Mouse (Mus musculus): Measurements from ENCODE around the gene Rab30. TPM values are rescaled to one million over a fixed set of nuclear protein-coding genes. Genes with fewer than 3 reads are reported as not detected.

Gene Rab30
- polyA plus RNA-seq, 1 experiment from 2014 or later: 19.4 TPM

DNA sequence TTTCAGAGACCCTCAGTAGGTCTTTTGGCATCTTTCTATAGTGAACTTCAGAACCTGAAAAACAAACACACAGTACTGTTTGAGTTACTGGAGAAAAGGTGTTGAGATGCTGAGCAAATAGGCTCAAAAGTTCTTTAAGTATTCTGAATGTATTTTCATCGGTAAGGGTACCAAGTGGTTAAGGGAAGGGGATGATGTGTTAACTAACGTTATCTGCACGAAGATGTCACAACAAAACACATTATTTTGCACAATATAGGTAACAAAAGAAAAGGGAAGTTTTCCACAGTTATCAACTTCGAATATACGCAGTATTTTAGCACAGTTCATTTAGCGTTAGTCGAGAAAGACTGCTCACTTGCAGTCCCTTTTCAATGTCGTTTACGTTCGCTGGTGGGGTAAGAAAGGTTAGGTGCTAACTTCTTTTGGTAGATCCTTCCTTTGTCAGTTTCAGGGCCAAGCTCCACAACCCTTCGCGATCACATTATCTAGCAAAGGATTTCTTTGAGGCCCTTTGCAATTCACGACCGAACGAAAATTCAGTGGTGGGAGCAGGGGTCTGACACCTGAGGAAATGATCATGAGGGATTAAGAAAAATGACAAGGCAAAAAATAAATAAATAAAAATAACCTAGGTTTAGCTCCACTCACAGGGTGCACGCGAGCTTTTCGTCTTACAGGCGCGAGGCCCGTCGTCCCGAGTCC is 840 bp upstream of the Rab30 start:
- WGBS: 4% methylated on average over 23 of the region's 23 CpGs
- ATAC-seq (ENCODE audit: low FRiP score) (no peak), DNase-seq (ENCODE audit: low spot score, missing footprints) (peak; percentile 90)
- H3K4me3 ChIP-seq (ENCODE audit: low read depth, low read length): peak overlapping the region; percentile 75
- no peaks in the 10 kb centered on the region for H3K9me3 ChIP-seq (ENCODE audit: control insufficient read depth, low read length)
- H3K9ac ChIP-seq (ENCODE audit: low read length): peak overlapping the region; percentile 96
- H3K4me1 ChIP-seq (ENCODE audit: control insufficient read depth, insufficient read depth, low read length): peaks cover 23% of the 10 kb centered on the region
- no peaks in the 10 kb centered on the region for H3K27me3 ChIP-seq (ENCODE audit: control insufficient read depth, insufficient read depth, low read length)
- H3K27ac ChIP-seq (ENCODE audit: low read depth, low read length): peak overlapping the region; percentile 83
- H3K36me3 ChIP-seq (ENCODE audit: control insufficient read depth, insufficient read depth, low read length): peaks cover 4% of the 10 kb centered on the region; the same call in 1 of the 2 replicates
- H3K4me2 ChIP-seq: peak overlapping the region; percentile 79

DNA sequence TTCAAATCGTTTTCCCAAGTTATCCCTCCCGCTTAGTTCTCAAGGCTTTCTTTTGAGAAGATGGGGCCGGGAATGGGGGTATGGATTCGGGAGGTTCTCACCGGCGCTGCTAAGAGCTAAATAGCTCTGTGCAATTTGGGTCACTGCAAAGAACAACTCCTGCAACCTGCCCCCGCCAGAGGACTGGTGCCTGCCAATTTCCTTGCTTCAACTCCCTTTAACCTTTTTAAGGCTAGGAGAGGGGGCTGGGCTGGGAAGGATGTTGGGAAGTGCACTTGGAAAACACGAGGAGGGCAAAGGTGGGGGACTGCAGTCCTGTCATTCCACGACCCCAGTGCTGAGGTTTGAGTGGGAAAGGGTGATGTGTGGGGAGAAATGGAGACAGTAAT is 452 bp downstream of the Rab30 start:
- ATAC-seq (ENCODE audit: low FRiP score) (peak; percentile 52), DNase-seq (ENCODE audit: low spot score, missing footprints) (no peak)
- Histone ChIP-seq H3K4me3 (ENCODE audit: low read depth, low read length) (peak overlapping the region; percentile 75), H3K4me1 (ENCODE audit: control insufficient read depth, insufficient read depth, low read length) (peaks cover 23% of the 10 kb centered on the region), H3K9ac (ENCODE audit: low read length) (peak overlapping the region; percentile 96), H3K4me2 (peak overlapping the region; percentile 77), H3K9me3 (ENCODE audit: control insufficient read depth, low read length) (no peaks in the 10 kb centered on the region), H3K27ac (ENCODE audit: low read depth, low read length) (no peak overlapping the region; the same call in 1 of the 2 replicates), H3K36me3 (ENCODE audit: control insufficient read depth, insufficient read depth, low read length) (0 out of 2 replicates have a peak, but pooled peaks cover under 1% of the 10 kb centered on the region), H3K27me3 (ENCODE audit: control insufficient read depth, insufficient read depth, low read length) (no peaks in the 10 kb centered on the region)
- WGBS: under 1% methylated on average over 9 of the region's 9 CpGs

DNA sequence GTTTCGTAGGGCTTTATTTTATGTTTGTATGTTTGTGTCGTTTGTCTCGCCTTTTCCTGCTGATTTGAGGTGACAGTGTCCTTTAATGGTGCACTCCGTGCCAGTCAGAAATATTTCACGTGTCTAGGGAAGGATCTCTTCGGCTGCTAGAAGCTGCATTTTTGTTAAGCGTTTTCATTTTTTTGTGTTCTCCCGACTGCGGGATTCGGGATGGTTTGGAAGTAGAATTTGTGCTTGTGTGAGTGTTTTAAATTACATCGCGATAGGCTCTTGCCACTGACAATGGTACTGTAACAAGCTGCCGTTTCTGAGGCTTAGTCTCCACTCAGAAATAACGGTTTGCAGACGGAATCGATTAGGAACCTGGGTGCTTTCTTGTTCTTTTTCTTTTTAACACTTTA is 938 bp downstream of the Rab30 start:
- Histone ChIP-seq H3K4me1 (ENCODE audit: control insufficient read depth, insufficient read depth, low read length) (peaks cover 23% of the 10 kb centered on the region), H3K4me2 (peak overlapping the region; percentile 77), H3K9me3 (ENCODE audit: control insufficient read depth, low read length) (no peaks in the 10 kb centered on the region), H3K27me3 (ENCODE audit: control insufficient read depth, insufficient read depth, low read length) (no peaks in the 10 kb centered on the region), H3K9ac (ENCODE audit: low read length) (peak overlapping the region; percentile 96), H3K36me3 (ENCODE audit: control insufficient read depth, insufficient read depth, low read length) (no peaks in the 10 kb centered on the region), H3K4me3 (ENCODE audit: low read depth, low read length) (peak overlapping the region; percentile 75), H3K27ac (ENCODE audit: low read depth, low read length) (no peak overlapping the region)
- DNase-seq (ENCODE audit: low spot score, missing footprints): no peak
- ATAC-seq (ENCODE audit: low FRiP score): no peak
- whole genome bisulfite sequencing: 1% methylated on average over 16 of the region's 16 CpGs

DNA sequence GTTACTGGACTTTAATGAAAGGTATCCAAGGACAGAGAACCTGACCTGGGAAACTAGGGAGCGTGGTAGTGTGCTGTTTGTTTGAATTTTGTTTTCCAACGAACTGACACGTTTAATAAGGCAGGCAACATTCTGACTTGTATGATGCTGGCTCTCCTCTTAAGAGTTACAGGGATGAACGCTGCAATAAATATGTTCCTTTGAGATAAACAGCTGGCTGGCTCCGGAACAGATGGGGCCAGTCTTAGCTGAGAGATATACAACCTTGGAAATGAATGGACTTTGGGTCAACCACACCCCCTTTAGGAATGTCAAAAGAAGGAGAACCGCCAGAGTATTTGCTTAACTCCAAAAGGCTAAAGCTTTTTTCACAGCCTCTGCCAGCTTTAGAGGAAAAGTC is 1.4 kb downstream of the Rab30 start:
- Histone ChIP-seq H3K27me3 (ENCODE audit: control insufficient read depth, insufficient read depth, low read length) (no peaks in the 10 kb centered on the region), H3K4me3 (ENCODE audit: low read depth, low read length) (peak overlapping the region; percentile 75), H3K9me3 (ENCODE audit: control insufficient read depth, low read length) (no peaks in the 10 kb centered on the region), H3K27ac (ENCODE audit: low read depth, low read length) (no peak overlapping the region), H3K4me2 (peak overlapping the region; percentile 77), H3K9ac (ENCODE audit: low read length) (peak overlapping the region; percentile 96), H3K4me1 (ENCODE audit: control insufficient read depth, insufficient read depth, low read length) (peaks cover 23% of the 10 kb centered on the region), H3K36me3 (ENCODE audit: control insufficient read depth, insufficient read depth, low read length) (no peaks in the 10 kb centered on the region)
- 2% methylated on average over 6 of the region's 6 CpGs for WGBS
- DNase-seq (ENCODE audit: low spot score, missing footprints) (no peak), ATAC-seq (ENCODE audit: low FRiP score) (no peak)

DNA sequence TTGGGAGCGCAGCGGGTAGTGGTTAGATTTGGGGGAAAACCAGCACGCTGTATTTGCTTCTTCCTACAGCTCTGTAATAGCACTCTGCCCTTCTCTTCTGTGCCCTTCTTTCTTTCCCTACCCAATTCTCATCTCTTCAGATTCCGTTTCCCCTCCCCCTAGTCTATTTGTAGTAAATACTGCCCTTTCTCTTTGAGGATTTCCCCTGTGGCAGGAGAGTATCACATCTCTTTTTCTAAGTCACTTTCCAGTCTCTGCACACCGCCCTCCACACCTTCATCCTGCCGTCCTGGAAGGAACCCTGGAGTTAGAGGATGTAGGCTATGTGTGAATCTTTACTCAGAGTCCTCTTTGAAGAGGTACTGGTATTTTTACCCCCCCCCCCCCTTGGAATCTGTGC is 1.9 kb downstream of the Rab30 start:
- Histone ChIP-seq H3K4me3 (ENCODE audit: low read depth, low read length) (peak overlapping the region; percentile 75), H3K36me3 (ENCODE audit: control insufficient read depth, insufficient read depth, low read length) (no peaks in the 10 kb centered on the region), H3K9me3 (ENCODE audit: control insufficient read depth, low read length) (no peaks in the 10 kb centered on the region), H3K27ac (ENCODE audit: low read depth, low read length) (no peak overlapping the region), H3K4me1 (ENCODE audit: control insufficient read depth, insufficient read depth, low read length) (peaks cover 23% of the 10 kb centered on the region), H3K9ac (ENCODE audit: low read length) (peak overlapping the region; percentile 44; the same call in 1 of the 2 replicates), H3K27me3 (ENCODE audit: control insufficient read depth, insufficient read depth, low read length) (no peaks in the 10 kb centered on the region), H3K4me2 (peak overlapping the region; percentile 77)
- DNase-seq (ENCODE audit: low spot score, missing footprints) (no peak), ATAC-seq (ENCODE audit: low FRiP score) (no peak)
- WGBS: 3% methylated on average over 6 of the region's 6 CpGs

DNA sequence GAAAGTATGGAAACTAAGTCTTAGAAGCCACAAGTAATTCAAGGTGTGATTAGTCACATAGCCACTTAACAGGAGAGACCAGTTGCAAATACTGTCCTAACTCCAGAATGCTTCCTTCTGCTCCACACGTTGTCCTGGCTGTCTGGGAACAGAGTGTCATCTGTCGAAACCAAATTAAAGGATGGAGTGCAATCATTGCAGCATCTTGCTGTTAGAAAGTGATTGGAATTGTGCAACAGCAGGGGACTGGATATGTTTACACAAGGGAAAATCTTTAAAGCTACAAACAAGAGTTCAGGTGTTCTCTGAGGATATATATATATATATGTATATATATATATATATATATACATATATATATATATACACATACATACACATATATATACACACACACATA is 9.0 kb downstream of the Rab30 start:
- Histone ChIP-seq H3K4me1 (ENCODE audit: control insufficient read depth, insufficient read depth, low read length) (no peaks in the 10 kb centered on the region), H3K27me3 (ENCODE audit: control insufficient read depth, insufficient read depth, low read length) (no peaks in the 10 kb centered on the region), H3K27ac (ENCODE audit: low read depth, low read length) (no peak overlapping the region), H3K36me3 (ENCODE audit: control insufficient read depth, insufficient read depth, low read length) (no peaks in the 10 kb centered on the region), H3K9ac (ENCODE audit: low read length) (no peak overlapping the region), H3K9me3 (ENCODE audit: control insufficient read depth, low read length) (no peaks in the 10 kb centered on the region), H3K4me2 (no peak overlapping the region), H3K4me3 (ENCODE audit: low read depth, low read length) (no peak overlapping the region)
- DNase-seq (ENCODE audit: low spot score, missing footprints) (peak; percentile 54), ATAC-seq (ENCODE audit: low FRiP score) (no peak)
- 71% methylated on average over 2 of the region's 2 CpGs for WGBS

DNA sequence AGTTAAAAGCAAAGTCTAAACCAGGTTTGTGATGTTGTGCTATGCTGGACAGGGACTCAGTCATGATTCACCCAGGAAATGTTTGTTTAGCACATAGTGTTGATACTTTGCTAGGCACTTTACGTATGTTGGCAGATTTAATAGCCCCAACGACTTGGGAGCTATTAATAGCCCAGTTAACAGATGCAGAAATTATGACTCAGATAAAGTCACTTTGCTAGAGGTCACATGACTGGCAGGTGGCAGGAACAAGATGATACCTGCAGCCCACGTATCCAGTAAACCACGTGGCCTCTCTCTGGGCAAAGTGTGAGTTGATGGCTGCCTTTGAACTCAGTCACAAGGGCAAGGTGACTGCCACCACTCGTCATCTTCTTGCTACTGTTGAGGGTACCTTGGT is 16.7 kb downstream of the Rab30 start:
- Histone ChIP-seq H3K4me1 (ENCODE audit: control insufficient read depth, insufficient read depth, low read length) (no peaks in the 10 kb centered on the region), H3K27ac (ENCODE audit: low read depth, low read length) (no peak overlapping the region), H3K9me3 (ENCODE audit: control insufficient read depth, low read length) (no peaks in the 10 kb centered on the region), H3K4me3 (ENCODE audit: low read depth, low read length) (no peak overlapping the region), H3K27me3 (ENCODE audit: control insufficient read depth, insufficient read depth, low read length) (no peaks in the 10 kb centered on the region), H3K36me3 (ENCODE audit: control insufficient read depth, insufficient read depth, low read length) (no peaks in the 10 kb centered on the region), H3K9ac (ENCODE audit: low read length) (no peak overlapping the region), H3K4me2 (no peak overlapping the region)
- ATAC-seq (ENCODE audit: low FRiP score): no peak
- no peak for DNase-seq (ENCODE audit: low spot score, missing footprints)
- 85% methylated on average over 5 of the region's 5 CpGs for WGBS

DNA sequence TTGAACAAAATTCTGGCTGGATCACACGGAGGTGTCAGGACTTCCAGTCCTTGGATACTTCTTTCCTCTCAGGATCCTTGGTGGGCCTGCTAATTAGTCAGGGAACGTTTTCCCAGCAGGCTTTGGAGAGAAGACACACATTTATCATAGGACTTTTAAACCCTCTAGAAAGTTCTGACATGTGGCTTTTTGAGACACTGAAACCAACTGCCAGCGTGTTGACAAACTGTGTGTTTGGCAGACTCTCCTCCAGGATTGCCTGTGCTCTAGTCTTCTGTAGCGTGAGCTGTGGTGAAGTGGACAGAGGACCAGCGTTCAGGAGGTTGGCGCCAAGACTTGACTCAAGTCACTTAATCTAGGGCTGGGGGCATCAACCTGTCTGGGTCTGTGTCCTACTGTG is 19.2 kb downstream of the Rab30 start:
- Histone ChIP-seq H3K4me2 (no peak overlapping the region), H3K36me3 (ENCODE audit: control insufficient read depth, insufficient read depth, low read length) (no peaks in the 10 kb centered on the region), H3K9ac (ENCODE audit: low read length) (no peak overlapping the region), H3K4me1 (ENCODE audit: control insufficient read depth, insufficient read depth, low read length) (no peaks in the 10 kb centered on the region), H3K4me3 (ENCODE audit: low read depth, low read length) (no peak overlapping the region), H3K9me3 (ENCODE audit: control insufficient read depth, low read length) (no peaks in the 10 kb centered on the region), H3K27ac (ENCODE audit: low read depth, low read length) (no peak overlapping the region), H3K27me3 (ENCODE audit: control insufficient read depth, insufficient read depth, low read length) (no peaks in the 10 kb centered on the region)
- 91% methylated on average over 6 of the region's 6 CpGs for WGBS
- no peak for ATAC-seq (ENCODE audit: low FRiP score)
- DNase-seq (ENCODE audit: low spot score, missing footprints): peak; percentile 62

DNA sequence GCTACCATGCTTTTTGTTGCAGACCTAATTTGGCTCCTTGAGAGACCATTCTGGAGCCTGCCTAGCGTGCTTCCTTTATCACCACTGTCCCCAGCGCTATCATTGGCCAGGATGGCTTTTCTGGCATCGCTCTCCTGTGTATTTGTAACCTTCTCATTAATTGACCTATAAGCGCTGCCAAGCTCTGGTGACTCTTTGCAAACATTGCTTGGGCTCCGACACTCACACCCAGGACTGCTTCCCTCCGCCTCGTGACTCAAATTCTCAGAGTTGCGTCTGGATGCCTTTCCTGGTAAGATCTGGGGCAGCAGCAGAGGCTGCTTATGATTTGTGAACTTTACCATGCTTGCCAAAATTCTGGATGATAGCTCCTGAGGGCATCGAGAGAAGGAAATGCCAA is 19.8 kb downstream of the Rab30 start:
- ATAC-seq (ENCODE audit: low FRiP score): no peak
- 89% methylated on average over 9 of the region's 9 CpGs for WGBS

More for the DNA sequence above, 19.8 kb downstream of the Rab30 start:
- no peaks in the 10 kb centered on the region for H3K4me1 ChIP-seq (ENCODE audit: control insufficient read depth, insufficient read depth, low read length)
- H3K36me3 ChIP-seq (ENCODE audit: control insufficient read depth, insufficient read depth, low read length): no peaks in the 10 kb centered on the region
- no peak overlapping the region for H3K9ac ChIP-seq (ENCODE audit: low read length)
- H3K27me3 ChIP-seq (ENCODE audit: control insufficient read depth, insufficient read depth, low read length): no peaks in the 10 kb centered on the region
- no peak overlapping the region for H3K27ac ChIP-seq (ENCODE audit: low read depth, low read length)
- H3K4me3 ChIP-seq (ENCODE audit: low read depth, low read length): no peak overlapping the region
- no peaks in the 10 kb centered on the region for H3K9me3 ChIP-seq (ENCODE audit: control insufficient read depth, low read length)
- no peak for DNase-seq (ENCODE audit: low spot score, missing footprints)
- H3K4me2 ChIP-seq: no peak overlapping the region
